Mouse (Mus musculus): ENCODE measurements at regions not wholly inside any gene's neighbourhood (a gene's known extent, or its start where the extent isn't known, plus 50 kb on each side); places are given as distances from the start of the nearest gene placed in this dataset.

GRCm38 (mm10) chr11:109047483-109048110 lies 96.6 kb downstream of the E030025P04Rik start:
- 90% methylated on average over 4 of the region's 4 CpGs for WGBS

GRCm38 (mm10) chr11:109046446-109046845 lies 97.7 kb downstream of the E030025P04Rik start:
- ATAC-seq (ENCODE audit: low FRiP score, low TSS enrichment): no peak

More at GRCm38 (mm10) chr11:109047483-109048110, 96.6 kb downstream of the E030025P04Rik start:
- Histone ChIP-seq H3K9ac (replicated peaks; ENCODE audit: low read length) (no peak overlapping the region), H3K4me1 (ENCODE audit: control insufficient read depth, insufficient read depth, low read length) (no peaks in the 10 kb centered on the region), H3K27me3 (ENCODE audit: control insufficient read depth, insufficient read depth, low read length) (no peaks in the 10 kb centered on the region), H3K4me2 (ENCODE audit: low read length) (no peak overlapping the region), H3K9me3 (ENCODE audit: control insufficient read depth, low read length) (no peaks in the 10 kb centered on the region), H3K36me3 (ENCODE audit: control insufficient read depth, insufficient read depth, low read length) (no peaks in the 10 kb centered on the region), H3K27ac (replicated peaks; ENCODE audit: low read depth, low read length) (no peak overlapping the region), H3K4me3 (replicated peaks; ENCODE audit: low read depth, low read length) (no peak overlapping the region)
- ATAC-seq (ENCODE audit: low FRiP score, low TSS enrichment) (no peak), DNase-seq (no peak)

DNA sequence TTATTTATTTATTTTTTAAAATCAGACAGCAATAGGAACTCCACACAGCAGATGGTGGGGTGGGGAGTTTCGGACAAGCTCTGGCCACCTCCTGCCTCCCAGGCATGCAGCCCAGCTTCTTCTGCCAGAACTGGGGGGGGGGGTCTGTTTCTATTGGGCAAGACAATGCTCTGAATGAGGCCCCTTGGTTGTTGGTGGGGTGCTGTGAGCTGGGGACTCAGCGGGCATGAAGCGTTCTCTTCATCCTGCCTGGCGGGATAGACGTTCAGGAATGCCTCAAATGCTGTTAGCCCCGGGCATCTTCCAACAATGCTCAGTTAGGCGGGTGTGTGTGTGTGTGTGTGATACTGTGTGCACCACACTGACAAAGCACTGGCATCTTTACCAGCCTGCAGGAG lies 103.7 kb downstream of the E030025P04Rik start:
- no peaks in the 10 kb centered on the region for H3K36me3 ChIP-seq (ENCODE audit: control insufficient read depth, insufficient read depth, low read length)
- no peak overlapping the region for H3K4me2 ChIP-seq (ENCODE audit: low read length)
- WGBS: 39% methylated on average over 7 of the region's 7 CpGs
- H3K4me1 ChIP-seq (ENCODE audit: control insufficient read depth, insufficient read depth, low read length): no peaks in the 10 kb centered on the region
- H3K27ac ChIP-seq (replicated peaks; ENCODE audit: low read depth, low read length): no peak overlapping the region
- DNase-seq (peak; percentile 26), ATAC-seq (ENCODE audit: low FRiP score, low TSS enrichment) (no peak)
- no peak overlapping the region for H3K9ac ChIP-seq (replicated peaks; ENCODE audit: low read length)
- no peaks in the 10 kb centered on the region for H3K27me3 ChIP-seq (ENCODE audit: control insufficient read depth, insufficient read depth, low read length)
- H3K9me3 ChIP-seq (ENCODE audit: control insufficient read depth, low read length): no peaks in the 10 kb centered on the region
- H3K4me3 ChIP-seq (replicated peaks; ENCODE audit: low read depth, low read length): no peak overlapping the region

More at GRCm38 (mm10) chr11:109046446-109046845, 97.7 kb downstream of the E030025P04Rik start:
- Histone ChIP-seq H3K27me3 (ENCODE audit: control insufficient read depth, insufficient read depth, low read length) (no peaks in the 10 kb centered on the region), H3K4me1 (ENCODE audit: control insufficient read depth, insufficient read depth, low read length) (no peaks in the 10 kb centered on the region), H3K4me3 (replicated peaks; ENCODE audit: low read depth, low read length) (no peak overlapping the region), H3K9ac (replicated peaks; ENCODE audit: low read length) (no peak overlapping the region), H3K36me3 (ENCODE audit: control insufficient read depth, insufficient read depth, low read length) (no peaks in the 10 kb centered on the region), H3K27ac (replicated peaks; ENCODE audit: low read depth, low read length) (no peak overlapping the region), H3K4me2 (ENCODE audit: low read length) (no peak overlapping the region), H3K9me3 (ENCODE audit: control insufficient read depth, low read length) (no peaks in the 10 kb centered on the region)
- WGBS: 63% methylated on average over 1 of the region's 1 CpGs
- DNase-seq: no peak

GRCm38 (mm10) chr11:109039792-109040518 lies 104.2 kb downstream of the E030025P04Rik start:
- ATAC-seq (ENCODE audit: low FRiP score, low TSS enrichment) (no peak), DNase-seq (no peak)
- no peak overlapping the region for H3K27ac ChIP-seq (replicated peaks; ENCODE audit: low read depth, low read length)
- H3K27me3 ChIP-seq (ENCODE audit: control insufficient read depth, insufficient read depth, low read length): no peaks in the 10 kb centered on the region
- 69% methylated on average over 6 of the region's 6 CpGs for WGBS
- no peaks in the 10 kb centered on the region for H3K36me3 ChIP-seq (ENCODE audit: control insufficient read depth, insufficient read depth, low read length)
- H3K4me1 ChIP-seq (ENCODE audit: control insufficient read depth, insufficient read depth, low read length): no peaks in the 10 kb centered on the region
- no peak overlapping the region for H3K4me3 ChIP-seq (replicated peaks; ENCODE audit: low read depth, low read length)
- no peak overlapping the region for H3K9ac ChIP-seq (replicated peaks; ENCODE audit: low read length)
- no peak overlapping the region for H3K4me2 ChIP-seq (ENCODE audit: low read length)
- no peaks in the 10 kb centered on the region for H3K9me3 ChIP-seq (ENCODE audit: control insufficient read depth, low read length)

GRCm38 (mm10) chr11:109039060-109039791 lies 104.9 kb downstream of the E030025P04Rik start:
- no peaks in the 10 kb centered on the region for H3K27me3 ChIP-seq (ENCODE audit: control insufficient read depth, insufficient read depth, low read length)
- H3K4me1 ChIP-seq (ENCODE audit: control insufficient read depth, insufficient read depth, low read length): peaks cover 2% of the 10 kb centered on the region
- no peak overlapping the region for H3K4me2 ChIP-seq (ENCODE audit: low read length)
- no peak overlapping the region for H3K9ac ChIP-seq (replicated peaks; ENCODE audit: low read length)
- no peak overlapping the region for H3K27ac ChIP-seq (replicated peaks; ENCODE audit: low read depth, low read length)
- H3K4me3 ChIP-seq (replicated peaks; ENCODE audit: low read depth, low read length): no peak overlapping the region
- no peaks in the 10 kb centered on the region for H3K36me3 ChIP-seq (ENCODE audit: control insufficient read depth, insufficient read depth, low read length)
- ATAC-seq (ENCODE audit: low FRiP score, low TSS enrichment): no peak
- 77% methylated on average over 10 of the region's 10 CpGs for WGBS
- no peaks in the 10 kb centered on the region for H3K9me3 ChIP-seq (ENCODE audit: control insufficient read depth, low read length)
- DNase-seq: no peak

GRCm38 (mm10) chr11:109038136-109038535 lies 106.0 kb downstream of the E030025P04Rik start:
- no peak overlapping the region for H3K4me3 ChIP-seq (replicated peaks; ENCODE audit: low read depth, low read length)
- H3K9ac ChIP-seq (replicated peaks; ENCODE audit: low read length): no peak overlapping the region
- peaks cover 5% of the 10 kb centered on the region for H3K4me1 ChIP-seq (ENCODE audit: control insufficient read depth, insufficient read depth, low read length)
- no peaks in the 10 kb centered on the region for H3K27me3 ChIP-seq (ENCODE audit: control insufficient read depth, insufficient read depth, low read length)
- no peaks in the 10 kb centered on the region for H3K36me3 ChIP-seq (ENCODE audit: control insufficient read depth, insufficient read depth, low read length)
- H3K27ac ChIP-seq (replicated peaks; ENCODE audit: low read depth, low read length): no peak overlapping the region
- WGBS: 88% methylated on average over 7 of the region's 7 CpGs
- no peak for ATAC-seq (ENCODE audit: low FRiP score, low TSS enrichment)
- DNase-seq: no peak
- no peak overlapping the region for H3K4me2 ChIP-seq (ENCODE audit: low read length)
- H3K9me3 ChIP-seq (ENCODE audit: control insufficient read depth, low read length): no peaks in the 10 kb centered on the region

- H3K36me3 ChIP-seq (ENCODE audit: control insufficient read depth, insufficient read depth, low read length): no peaks in the 10 kb centered on the region
- H3K27me3 ChIP-seq (ENCODE audit: control insufficient read depth, insufficient read depth, low read length): no peaks in the 10 kb centered on the region
- no peak for DNase-seq
- no peak overlapping the region for H3K9ac ChIP-seq (replicated peaks; ENCODE audit: low read length)
- H3K4me1 ChIP-seq (ENCODE audit: control insufficient read depth, insufficient read depth, low read length): peaks cover 5% of the 10 kb centered on the region
- no peak for ATAC-seq (ENCODE audit: low FRiP score, low TSS enrichment)
- no peak overlapping the region for H3K27ac ChIP-seq (replicated peaks; ENCODE audit: low read depth, low read length)
- 100% methylated on average over 1 of the region's 1 CpGs for WGBS
- no peaks in the 10 kb centered on the region for H3K9me3 ChIP-seq (ENCODE audit: control insufficient read depth, low read length)
- no peak overlapping the region for H3K4me3 ChIP-seq (replicated peaks; ENCODE audit: low read depth, low read length)
- no peak overlapping the region for H3K4me2 ChIP-seq (ENCODE audit: low read length)
Measured at GRCm38 (mm10) chr11:109034596-109034995, 109.6 kb downstream of the E030025P04Rik start.

DNA sequence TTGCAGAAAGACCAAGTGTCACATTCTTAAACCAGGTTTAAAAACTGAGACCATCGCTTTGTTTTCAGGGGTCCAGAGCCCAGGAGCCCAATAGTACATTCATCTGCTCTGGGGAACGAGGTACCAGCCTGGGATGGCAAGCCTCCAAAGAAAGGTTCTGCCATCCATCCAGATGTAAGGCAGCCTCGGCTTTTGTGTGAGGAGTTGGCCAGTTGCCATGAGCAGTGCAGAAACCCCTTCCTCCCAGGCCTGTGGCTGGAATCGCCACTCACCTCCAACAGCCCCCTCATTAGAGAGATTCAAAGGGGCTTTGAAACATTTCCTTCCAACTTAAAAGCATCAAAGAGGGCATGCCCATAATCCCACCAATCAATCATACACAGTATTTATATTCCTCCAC lies 110.1 kb downstream of the E030025P04Rik start:
- H3K9me3 ChIP-seq (ENCODE audit: control insufficient read depth, low read length): no peaks in the 10 kb centered on the region
- peak; percentile 56 for DNase-seq
- no peaks in the 10 kb centered on the region for H3K36me3 ChIP-seq (ENCODE audit: control insufficient read depth, insufficient read depth, low read length)
- H3K4me1 ChIP-seq (ENCODE audit: control insufficient read depth, insufficient read depth, low read length): peaks cover 5% of the 10 kb centered on the region
- no peak overlapping the region for H3K4me2 ChIP-seq (ENCODE audit: low read length)
- no peaks in the 10 kb centered on the region for H3K27me3 ChIP-seq (ENCODE audit: control insufficient read depth, insufficient read depth, low read length)
- no peak overlapping the region; the same call in 1 of the 2 replicates for H3K27ac ChIP-seq (replicated peaks; ENCODE audit: low read depth, low read length)
- H3K9ac ChIP-seq (replicated peaks; ENCODE audit: low read length): no peak overlapping the region
- H3K4me3 ChIP-seq (replicated peaks; ENCODE audit: low read depth, low read length): no peak overlapping the region
- ATAC-seq (ENCODE audit: low FRiP score, low TSS enrichment): no peak
- WGBS: 41% methylated on average over 4 of the region's 4 CpGs
